Mouse (Mus musculus) CH12.LX (cell line): ENCODE measurements around the gene Nkiras1.

Experiments
- CTCF ChIP-seq, 2 experiments: IDR thresholded peaks in 1 of 2; conservative IDR thresholded peaks in 1 of 2; 2 replicates each; pipeline ENCODE4 v1.5.1; 2011 to 2012; ENCODE audit warnings: low read depth in 2 of 2, low read length in 2 of 2, improper control_type of control experiment in 1 of 2, inconsistent platforms in 1 of 2, mild to moderate bottlenecking in 1 of 2, moderate library complexity in 1 of 2
- ETS1 ChIP-seq: conservative IDR thresholded peaks from 2 replicates; pipeline ENCODE4 v1.6.1; 2012; ENCODE audit warnings: low read depth, mild to moderate bottlenecking, inconsistent platforms, low read length, improper control_type of control experiment, moderate library complexity
- POLR2A ChIP-seq: IDR thresholded peaks from 2 replicates; pipeline ENCODE4 v1.6.1; 2011; ENCODE audit warnings: low read depth, mild to moderate bottlenecking, improper control_type of control experiment, low read length
- POLR2AphosphoS2 ChIP-seq: IDR thresholded peaks from 2 replicates; pipeline ENCODE4 v1.6.1; 2011; ENCODE audit warnings: low read depth, low read length, improper control_type of control experiment

DNA sequence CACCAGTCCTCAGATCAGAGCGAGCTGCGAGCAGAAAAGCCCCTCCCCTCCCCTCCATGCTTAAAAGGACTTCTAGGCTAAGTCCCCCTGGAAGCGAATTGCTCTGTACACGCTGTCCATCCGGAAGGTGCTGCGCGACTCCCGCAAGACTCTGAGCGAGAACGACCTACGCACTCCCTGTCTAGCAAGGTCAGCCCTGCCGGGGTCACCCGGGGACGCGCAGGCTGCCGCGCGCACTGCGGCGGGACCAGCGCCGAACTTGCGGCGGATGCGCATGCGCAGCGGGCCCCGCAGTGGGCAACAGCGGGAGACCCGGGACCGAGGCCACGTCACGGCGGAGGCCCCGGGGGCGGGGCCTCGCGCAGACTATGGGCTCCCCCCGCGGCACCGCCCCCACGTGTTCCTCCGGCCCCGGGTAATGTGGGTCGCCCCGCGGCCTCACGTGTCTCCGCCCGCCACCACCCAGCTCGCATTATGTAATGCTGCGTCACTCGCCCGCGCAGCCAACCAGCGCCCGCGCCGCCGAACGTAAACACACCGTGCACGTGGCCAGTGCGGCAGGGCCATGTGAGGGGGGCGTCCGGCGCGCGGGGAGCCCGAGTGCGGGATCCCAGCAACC is 32.7 kb upstream of the Nkiras1 start:
- peak; percentile 94 for TF ChIP-seq ETS1
- TF ChIP-seq POLR2AphosphoS2, result peak; percentile 44; the same call in 1 of the 2 replicates
- no peak for TF ChIP-seq CTCF (conservative IDR thresholded peaks at IDR 0.05 in 1 of 2, IDR thresholded peaks at IDR 0.05 in 1 of 2; ENCODE audit: low read depth in 2 of 2, low read length in 2 of 2)
- TF ChIP-seq POLR2A, result peak; percentile 87
